Mouse (Mus musculus) hematopoietic stem cell, adult 5-6 weeks (primary cell): ENCODE measurements around the gene Polr3h. TPM values are rescaled to one million over a fixed set of nuclear protein-coding genes. Genes with fewer than 3 reads are reported as not detected.

Source experiments
- ATAC-seq, 2 experiments: fragments of 125-278 bp in 1 of 2; replicated peaks in 1 of 2; 2 replicates each; pipeline ENCODE4 v1.8.0; 2016 to 2017; ENCODE audit warnings: inconsistent platforms in 2 of 2, mild to moderate bottlenecking in 2 of 2, moderate number of reproducible peaks in 2 of 2, low read depth in 1 of 2, moderate TSS enrichment in 1 of 2; ENCODE audit not compliant: low FRiP score in 2 of 2, poor library complexity in 2 of 2, severe bottlenecking in 2 of 2, insufficient read depth in 1 of 2, low TSS enrichment in 1 of 2
- total RNA-seq: library from RNA; stranded (forward); fragments of 172-1452, 232-1000 nt; gene quantifications from 2 replicates; pipeline ENCODE4 v1.2.3, GENCODE M21; 2017

Polr3h gene
- total RNA-seq, 1 experiment from 2014 or later: 32.6 TPM

GRCm38 (mm10) chr15:81894002-81894401, 32.0 kb downstream of the Polr3h start:
- ATAC-seq: no peak

DNA sequence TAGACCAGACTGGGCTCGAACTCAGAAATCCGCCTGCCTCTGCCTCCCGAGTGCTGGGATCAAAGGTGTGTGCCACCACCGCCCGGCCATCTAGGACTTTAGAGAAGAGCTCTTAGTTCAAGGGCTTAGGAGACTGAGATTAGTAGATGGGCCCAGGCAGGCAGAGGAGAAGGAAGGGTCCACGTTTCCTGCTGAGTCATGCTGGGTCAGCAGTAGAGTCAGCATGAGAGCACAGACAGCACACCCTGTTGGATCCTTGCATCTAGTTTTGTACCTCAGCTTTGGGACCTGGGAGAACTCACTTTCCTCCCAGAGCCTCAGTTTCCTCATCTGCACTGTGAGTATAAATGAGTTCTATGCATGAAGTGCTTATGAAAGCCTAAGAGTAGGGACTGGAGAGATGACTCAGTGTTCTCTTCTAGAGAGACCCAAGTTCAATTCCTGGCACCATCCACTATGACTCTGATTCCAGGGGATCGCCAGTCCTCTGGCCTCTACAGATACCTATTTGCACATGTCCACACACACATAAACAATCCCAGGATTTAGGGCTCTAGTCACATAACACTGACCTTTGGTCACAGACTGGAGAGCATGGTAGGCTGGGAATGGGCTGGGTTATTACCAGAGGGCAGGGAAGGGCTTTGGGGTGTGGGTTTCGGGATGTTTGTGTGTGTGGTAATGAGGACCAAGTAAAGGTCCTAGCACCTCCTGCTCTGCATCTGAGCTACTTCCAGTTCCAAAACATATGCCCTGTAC, 34.0 kb downstream of the Polr3h start:
- no peak for ATAC-seq

- ATAC-seq: no peak
These were observed 34.8 kb downstream of the Polr3h start for GRCm38 (mm10) chr15:81891140-81891802.

DNA sequence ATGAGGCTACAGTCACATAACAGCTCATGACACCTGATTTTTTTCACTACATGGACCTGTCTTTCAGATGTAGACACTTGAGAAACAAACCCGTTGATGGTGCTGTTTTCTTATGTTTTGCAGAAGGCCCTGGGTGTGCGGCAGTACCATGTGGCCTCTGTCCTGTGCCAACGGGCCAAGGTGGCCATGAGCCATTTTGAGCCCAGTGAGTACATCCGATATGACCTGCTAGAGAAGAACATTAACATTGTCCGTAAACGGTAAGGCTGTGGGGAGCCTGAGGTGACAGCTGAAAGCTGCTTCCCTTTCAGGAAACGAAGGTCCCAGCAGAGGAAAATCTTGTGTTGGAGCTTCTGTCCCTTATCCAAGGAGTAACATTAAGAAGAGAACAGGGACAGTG, 36.9 kb downstream of the Polr3h start:
- ATAC-seq: no peak

DNA sequence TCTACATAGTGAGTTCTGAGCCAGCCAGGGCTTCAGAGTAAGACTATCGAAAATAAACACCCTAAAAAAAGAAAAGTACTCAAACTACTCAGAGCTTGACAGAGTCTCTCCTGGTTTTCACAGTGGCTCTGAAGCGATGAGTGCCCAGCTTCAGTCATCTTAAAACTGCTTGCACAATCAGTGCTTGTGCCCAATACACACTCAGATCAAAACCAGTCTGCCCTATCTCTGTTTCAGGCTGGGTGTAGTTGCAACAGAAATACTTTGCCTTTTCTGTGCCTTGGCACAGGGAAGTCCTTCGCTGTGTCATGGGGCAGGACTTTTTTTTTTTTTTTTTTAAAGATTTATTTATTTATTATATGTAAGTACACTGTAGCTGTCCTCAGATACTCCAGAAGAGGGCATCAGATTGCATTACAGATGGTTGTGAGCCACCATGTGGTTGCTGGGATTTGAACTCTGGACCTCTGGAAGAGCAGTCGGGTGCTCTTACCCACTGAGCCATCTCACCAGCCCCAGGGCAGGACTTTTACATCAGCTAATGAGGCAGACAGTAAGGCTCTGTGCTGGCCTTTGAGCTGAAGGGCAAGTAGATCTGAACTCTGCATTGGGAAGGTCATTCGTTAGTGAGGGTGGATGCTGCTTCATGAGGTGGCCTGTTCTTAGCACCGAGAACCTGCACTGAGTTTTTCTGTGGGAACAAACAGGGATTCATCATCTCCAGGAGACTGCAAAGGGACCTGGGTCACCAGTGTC, 39.1 kb downstream of the Polr3h start:
- ATAC-seq: no peak

DNA sequence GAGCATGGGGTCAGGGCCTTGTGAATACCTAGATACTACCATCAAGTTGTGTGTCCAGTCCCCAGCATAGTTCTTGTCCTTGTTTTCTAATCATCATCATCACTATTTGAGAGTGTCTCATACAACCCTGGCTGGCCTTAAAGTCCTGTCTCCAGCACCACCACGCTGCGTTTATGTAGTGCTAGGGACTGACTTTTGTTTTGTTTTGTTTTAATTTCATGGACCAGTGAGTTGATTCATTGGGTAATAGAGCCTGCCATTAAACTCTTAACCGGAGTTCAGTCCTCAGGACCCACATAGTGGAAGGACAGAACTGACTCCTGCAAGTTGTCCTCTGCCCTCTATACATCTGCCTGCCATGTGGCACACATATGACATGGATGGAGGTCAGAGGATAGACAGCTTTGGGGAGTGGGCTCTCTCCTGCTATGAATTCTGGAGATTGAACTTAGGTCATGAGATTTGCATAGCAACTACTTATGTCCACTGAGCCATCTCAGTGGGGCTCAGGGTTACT, 40.6 kb downstream of the Polr3h start:
- ATAC-seq: no peak

DNA sequence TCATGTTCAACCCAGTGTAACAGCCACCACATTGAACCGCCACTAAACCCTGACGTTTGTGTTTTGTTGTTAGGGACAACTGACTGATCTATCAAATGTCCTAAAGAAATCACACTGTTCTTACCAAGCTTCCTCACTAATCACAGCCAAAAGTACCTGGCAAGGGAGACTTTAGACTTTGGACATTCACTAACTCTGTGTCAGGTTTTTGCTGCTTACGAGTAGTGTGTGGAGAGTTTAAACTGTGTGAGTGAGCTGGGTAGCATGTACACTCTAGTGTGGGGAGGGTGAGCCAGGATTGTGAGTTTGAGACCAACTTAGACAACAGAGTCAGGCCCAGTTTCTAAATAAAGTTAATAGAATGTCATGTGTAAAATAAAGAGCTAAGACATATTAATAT, 43.7 kb downstream of the Polr3h start:
- no peak for ATAC-seq

DNA sequence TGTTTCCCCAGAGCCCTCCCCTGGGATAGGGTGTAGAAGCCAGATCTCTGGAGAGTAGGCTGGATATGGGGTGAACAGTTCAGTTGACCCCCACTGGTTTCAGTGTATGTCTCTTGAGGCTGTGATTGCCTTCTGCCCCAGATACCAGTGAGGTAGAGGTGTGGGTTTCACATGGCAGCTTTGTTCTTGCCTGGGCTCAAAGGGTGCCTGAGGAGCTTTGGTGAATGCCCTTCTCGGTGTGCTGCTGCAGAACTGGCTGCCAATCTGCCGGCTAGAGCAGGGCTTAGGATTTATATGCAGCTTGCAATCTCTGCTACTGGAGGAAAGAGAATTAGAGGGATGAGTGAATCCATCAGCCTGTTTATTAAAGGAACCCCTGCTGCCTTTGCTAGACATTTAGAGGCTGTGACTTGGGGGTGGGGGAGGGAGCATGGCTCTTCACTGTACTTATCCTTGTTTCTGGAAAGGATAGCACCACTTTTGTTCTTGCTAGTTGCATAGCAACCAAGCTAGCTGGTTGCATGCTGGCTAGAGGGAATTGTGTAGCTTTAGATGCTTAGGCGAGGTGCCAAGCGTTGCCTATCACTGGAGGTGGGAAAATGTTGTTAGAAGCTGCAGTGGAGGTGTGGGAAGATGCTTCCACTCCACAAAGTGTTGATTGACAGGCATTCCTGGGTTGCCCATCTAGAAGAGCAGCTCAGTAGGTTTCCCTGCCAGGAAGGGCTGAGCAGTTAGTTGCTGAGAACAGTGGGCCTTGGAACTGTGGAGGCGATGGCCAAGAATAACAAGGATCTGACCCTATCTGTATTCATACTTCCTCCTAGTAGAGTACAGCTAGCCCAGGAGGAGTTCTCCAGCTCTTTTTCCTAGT, 46.3 kb downstream of the Polr3h start:
- no peak for ATAC-seq

DNA sequence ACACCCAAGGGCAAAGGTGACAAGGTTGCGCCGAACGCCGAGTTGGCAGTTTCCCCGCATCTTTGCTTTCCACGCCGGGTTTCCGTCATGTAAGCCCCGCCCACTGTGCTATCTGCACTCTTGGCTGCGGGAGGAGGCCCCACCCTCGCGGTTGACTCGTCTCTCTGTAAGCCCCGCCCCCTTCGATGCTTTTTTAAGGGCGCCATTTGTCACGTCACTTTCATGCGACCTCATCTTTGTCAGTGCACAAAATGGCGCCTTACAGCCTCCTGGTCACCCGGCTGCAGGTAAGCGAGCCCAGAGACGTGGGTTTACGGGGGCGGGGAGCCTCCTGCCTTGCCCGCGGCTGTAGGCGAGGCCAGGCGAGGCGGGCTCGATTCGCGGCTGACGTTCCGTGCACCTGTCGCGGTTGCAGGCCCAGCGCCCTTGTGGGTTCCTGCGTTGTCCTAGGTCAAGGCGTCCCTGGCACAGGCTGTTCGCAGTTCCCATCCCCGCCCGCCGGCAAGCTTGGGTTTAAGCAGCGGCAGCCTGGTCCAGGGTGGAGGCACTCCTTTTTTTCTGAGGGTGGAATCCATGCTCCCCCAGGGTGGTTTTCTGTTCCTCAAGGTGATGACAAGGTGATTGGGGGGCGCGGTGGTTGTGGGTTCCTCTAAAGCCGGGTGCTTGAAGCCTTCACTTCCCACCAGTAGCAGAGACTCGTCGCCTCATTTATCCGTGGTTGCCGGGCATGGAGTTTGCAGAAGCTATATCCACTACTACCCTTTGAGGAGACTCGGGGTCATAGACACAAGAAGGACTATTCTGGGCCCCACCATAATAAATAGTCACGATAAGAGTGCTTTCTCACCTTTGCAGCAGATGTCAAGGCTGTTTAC, 53.5 kb downstream of the Polr3h start, which contains the start of gene Aco2:
Aco2 (plus strand) TSS at position 48 of the 875 bp plus-strand sequence.
- ATAC-seq: peak; percentile 89 to 95

GRCm38 (mm10) chr15:81871604-81872261, 54.3 kb downstream of the Polr3h start, which contains the start of gene Phf5a:
Gene Phf5a (minus strand): TSS chr15:81871911.
- peak; percentile 88 for ATAC-seq

- no peak for ATAC-seq
These were observed 56.1 kb downstream of the Polr3h start for GRCm38 (mm10) chr15:81869985-81870384.

GRCm38 (mm10) chr15:81864238-81864637, 61.8 kb downstream of the Polr3h start:
- ATAC-seq: no peak

DNA sequence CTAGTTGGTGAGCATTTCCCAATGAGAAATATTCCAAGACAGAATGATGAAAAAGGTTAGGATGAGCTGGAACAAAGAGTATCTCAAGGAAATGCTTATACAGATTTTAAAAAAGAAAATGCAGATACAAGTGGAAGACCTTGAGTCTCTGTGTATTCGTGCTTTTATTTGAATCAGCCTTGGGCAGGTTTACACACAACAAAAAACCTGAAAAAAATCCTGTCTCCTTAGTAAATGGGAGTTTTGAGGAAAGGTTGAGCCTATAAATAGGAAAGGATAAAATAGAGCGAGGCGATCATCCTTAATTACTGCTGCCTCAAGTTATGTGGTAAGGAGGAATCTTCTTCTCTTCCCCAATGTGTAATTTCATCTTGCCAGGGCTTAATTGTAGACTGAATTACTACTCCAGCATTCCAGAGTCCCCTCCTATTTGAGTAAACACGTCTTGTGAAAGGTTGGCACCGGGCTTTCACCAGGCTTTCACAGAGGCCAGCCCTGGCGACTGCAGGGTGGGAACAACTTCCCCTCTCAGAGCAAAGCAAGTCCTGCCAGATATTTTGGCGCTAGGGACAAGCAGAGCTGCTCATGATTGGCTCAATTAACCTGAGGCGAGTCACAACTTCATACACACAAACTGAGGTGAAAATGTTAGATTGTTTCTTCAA, 65.4 kb downstream of the Polr3h start:
- no peak for ATAC-seq

GRCm38 (mm10) chr15:81859330-81860255, 66.4 kb downstream of the Polr3h start:
- ATAC-seq: peak; percentile 62 to 64
